Mouse (Mus musculus) retina, postnatal 7 days (tissue): ENCODE data around the gene Ptk6.

Experiments
- DNase-seq: peaks from one replicate; pipeline ENCODE4 v3.0.0-alpha.2; 2012; ENCODE audit warnings: low read depth, low spot score

Gene Ptk6

DNA sequence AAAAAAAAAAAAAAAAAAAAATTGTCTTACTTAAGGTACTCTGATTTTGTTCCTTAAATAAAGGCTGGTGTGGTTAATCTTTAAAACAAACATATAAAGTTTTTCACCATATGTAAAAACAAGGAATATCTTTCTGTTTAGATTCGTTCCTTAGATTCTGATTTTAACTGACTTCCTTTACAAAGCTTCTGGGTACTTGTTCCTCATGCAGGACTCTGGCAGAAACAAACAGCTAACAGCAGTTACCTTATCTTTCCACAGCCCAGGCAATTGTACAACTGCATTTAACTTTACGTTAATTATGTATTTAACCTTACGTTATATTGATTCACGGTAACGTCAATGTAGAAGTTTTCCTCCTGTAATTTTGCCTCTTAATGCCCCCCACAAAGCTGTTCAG lies 36.1 kb downstream of the Ptk6 start:
- no peak for DNase-seq

DNA sequence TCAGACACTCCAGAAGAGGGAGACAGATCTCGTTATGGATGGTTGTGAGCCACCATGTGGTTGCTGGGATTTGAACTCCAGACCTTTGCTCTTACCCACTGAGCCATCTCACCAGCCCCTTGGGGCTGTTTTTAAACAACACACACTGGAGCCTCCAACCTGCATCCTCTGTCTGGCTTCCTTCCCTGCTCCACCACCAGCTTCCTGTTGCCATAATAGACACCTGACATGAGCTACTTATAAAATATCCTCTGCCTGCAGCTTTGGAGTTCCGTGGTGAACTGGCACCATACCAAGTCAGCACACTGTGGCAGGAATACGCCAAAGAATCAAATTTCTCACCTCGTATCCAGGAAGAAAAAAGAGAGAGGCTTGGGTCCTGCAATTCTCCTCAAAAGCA lies 41.8 kb downstream of the Ptk6 start:
- no peak for DNase-seq

DNA sequence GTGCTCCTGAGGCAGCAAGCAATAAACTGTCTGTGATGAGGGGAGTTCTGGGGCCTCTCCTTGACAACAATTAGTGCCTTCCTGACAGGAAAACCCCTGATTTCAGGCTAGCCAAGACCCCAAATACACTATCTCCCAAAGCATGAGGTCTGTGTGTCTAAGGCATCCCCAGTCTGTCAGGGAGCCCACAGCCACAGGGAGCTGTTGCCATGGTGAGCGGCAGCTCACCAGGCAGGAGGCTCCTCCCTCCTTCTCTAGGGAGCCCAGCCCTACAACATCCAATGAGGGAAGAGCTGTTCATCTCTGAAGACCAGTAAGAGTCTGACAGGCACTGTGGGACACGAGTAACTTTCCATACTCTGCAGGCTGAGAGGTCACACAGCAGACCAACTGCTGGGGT lies 42.8 kb downstream of the Ptk6 start:
- no peak for DNase-seq

DNA sequence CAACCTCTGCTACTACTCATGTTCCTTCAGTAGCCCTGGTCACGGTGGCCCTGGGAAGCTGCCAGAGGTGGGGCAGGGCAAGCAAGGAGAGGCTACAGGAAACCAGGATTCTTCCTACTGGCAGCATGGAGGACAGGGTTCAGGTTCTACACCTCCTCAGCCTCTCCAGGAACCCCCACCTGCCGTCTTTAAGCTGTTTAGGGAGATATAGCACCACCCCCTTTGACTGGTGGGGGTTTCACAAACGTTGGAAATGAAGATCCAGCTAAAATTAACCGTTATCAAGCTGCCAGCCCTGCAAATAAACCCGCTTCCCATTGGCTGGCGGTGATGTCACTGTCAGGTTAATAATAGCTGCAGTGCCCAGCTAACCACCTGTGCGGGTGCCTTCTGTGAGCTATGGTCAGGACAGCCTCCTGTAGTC lies 43.5 kb downstream of the Ptk6 start:
- no peak for DNase-seq

DNA sequence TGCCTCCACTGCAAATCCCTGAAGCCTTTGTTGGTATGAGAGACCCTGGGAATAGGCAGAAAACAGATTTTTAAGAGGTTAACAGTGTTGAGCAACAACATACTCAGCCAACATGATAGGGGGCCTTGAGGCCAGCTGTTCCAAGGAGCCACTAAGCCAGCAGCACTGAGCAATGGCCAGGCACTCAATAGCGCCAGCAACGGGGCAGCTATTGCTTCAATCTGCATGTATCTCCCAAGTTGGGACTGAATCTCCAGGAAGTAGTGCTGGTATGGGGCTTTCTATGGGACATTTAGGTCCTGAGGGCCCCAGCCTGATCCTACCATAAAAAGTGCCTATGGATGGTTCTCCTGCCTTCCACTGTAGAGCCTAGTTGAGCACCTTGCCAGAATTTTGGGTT lies 44.1 kb downstream of the Ptk6 start:
- no peak for DNase-seq

DNA sequence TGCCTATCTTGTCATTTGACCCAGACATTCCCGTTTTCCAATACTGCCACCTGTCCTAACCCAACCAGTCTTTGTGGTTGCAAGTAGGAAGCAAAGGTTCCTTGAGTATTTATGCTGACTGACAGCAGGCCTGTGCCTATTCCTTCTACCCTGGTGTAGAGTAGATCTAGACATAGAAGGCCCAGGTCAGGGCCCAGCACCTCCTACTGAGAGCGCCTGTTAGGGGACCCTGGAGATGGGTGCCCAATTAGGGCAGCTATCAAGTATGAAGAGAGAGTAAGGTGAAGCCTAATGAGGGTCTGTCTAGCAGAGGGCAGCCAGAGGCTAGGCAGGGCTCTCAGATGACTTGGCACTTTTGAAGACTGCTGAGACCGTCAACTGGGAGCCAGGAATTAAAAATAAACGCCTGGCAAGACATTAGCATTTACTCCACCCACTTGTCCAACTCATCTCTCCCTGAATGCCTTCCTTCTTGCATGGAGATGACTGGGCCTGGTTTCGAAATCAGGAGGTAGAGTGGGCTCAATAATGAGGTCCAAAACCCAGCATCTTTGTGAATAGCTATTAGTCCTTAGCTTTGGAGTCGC lies 44.8 kb downstream of the Ptk6 start:
- no peak for DNase-seq

DNA sequence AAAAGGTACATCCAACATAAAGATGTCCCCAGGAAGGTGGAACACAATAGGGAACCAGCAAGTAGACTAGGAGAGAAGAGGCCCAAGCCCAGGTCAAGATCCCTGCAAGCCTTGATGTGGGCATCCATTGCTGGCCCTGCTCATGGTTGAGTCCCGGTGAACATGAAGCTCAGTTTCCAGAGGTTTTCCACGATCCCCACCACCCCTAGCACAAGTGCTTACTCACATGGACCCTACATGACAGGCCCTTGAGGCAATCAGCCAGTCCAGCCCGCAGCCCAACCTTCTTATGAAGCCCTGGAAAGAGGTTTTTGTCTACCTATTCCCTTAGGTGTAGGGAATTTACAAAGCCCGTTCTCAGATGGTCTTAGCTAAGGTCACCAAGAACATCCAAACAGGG lies 45.4 kb downstream of the Ptk6 start:
- no peak for DNase-seq

DNA sequence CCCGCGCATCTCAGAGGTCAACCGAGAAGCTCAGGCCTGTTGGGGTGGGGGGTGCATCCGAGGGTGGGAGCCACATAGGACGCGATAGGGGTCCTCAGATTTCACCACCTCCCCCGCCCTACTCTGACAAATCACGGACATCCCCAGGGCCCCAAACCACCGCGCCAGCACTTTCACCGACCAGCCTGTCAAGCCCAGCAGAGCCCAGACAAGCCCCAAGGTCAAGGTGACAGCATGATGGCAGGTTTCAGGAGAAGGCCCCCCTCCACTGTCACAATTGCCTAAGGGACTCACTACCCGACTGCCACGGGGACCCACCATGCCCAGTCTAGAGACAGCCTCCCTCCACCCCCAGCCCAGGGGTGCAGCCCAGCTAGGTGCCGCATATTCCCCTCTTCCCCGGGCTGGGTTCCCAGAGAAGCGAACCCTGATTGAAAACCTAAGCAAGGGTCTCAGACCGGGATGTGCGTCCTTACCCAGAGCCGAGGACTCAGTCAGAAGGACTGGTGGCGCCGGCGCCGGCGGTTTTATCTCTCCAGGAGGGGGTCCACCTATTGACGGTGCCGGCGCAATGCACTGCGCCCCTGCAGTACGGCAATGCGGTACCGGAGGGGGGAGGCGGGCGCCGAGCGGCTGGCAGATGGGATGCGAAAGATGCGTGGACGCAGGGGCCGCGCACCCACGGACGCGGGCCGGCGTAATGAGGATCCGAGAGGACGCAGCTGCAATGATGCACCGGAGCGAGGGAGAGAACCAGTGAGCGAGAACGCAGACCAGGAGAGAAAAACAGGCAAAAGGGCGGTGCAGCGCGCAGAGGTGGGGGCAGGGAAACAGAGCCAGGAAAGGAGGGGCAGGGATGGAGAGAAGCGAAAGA lies 46.1 kb downstream of the Ptk6 start, which contains the start of gene Eef1a2:
Gene Eef1a2 (minus strand): TSS at position 767 of the 874 bp plus-strand sequence.
- DNase-seq: no peak

DNA sequence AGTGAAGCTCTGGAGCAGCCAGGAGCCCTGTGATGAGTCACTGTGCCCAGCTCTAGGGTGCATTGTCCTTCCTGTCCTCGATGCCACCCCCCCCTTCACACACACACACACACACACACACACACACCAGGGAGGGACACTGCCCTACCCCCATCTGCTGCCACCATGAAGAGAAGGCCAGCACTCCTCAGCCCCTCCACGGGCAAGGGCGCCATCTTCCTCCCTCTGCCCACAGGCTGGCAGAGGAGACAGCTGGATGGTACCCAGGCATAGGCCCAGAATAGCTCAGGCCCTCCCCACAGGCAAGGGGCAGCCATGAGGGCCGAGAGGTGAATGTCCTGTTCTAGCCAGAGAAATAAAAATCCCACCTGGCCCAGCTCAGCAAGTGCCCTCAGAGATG lies 46.8 kb downstream of the Ptk6 start:
- no peak for DNase-seq

DNA sequence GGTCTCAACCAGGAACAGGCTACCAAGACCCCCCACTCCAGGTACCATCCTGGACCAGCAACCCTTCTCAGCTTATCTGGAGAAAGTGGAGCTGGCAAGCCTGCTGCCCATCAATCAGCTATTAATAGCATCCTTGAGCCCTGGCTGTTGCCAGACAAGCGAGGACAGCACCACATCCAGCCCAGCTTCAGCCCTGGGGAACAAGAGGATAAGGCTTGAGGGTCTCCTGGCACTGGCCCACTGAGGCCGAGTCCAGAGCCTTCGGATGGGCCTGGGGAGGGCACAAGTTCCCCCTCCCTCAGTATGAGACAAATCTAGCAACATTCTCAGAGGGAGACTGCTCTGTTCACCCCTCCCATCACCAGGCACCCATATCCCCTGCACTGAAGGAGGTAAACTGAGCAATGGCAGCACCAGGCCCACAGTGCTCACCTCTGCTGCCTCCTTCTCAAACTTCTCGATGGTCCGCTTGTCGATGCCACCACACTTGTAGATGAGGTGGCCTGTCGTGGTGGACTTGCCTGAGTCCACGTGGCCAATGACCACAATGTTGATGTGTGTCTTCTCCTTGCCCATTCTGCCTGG lies 47.7 kb downstream of the Ptk6 start:
- DNase-seq: no peak

DNA sequence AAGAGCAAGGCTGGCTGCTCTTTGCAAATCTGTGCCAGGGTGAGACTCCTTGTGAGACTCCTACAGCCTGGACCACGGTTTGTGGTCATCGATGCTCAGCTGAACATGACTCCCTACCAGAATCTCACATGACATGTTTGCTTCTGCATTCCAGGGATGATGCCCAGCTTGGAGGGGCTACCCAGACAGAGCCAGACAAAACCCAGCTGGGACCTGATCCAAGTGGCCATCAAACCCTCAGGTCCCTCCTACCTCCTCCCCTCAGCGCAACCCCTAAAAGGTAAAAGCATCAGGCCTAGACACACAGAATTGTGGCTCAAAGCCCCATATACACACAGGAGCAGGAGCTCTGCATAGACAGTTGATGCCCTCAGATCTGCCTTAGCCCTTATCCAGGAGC lies 48.2 kb downstream of the Ptk6 start:
- no peak for DNase-seq

DNA sequence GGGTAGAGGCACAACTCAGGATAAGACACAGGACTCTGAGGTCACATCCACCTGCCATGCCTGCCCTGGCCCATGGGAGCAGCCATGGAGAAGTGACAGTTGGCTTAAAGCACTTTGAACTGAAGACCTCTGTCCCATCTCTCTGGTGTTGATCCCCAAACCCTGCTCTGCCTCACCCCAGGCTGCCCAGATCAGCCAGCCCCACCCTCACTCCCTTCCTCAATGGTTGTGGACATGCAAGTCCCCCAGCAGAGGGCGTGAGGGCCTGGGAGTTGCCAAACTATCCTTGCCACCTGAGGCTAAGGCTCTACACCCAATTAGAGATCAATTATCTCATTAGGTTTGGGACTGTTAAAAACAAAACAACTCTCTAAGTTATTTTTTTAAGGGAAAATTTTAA lies 48.8 kb downstream of the Ptk6 start:
- DNase-seq: no peak

DNA sequence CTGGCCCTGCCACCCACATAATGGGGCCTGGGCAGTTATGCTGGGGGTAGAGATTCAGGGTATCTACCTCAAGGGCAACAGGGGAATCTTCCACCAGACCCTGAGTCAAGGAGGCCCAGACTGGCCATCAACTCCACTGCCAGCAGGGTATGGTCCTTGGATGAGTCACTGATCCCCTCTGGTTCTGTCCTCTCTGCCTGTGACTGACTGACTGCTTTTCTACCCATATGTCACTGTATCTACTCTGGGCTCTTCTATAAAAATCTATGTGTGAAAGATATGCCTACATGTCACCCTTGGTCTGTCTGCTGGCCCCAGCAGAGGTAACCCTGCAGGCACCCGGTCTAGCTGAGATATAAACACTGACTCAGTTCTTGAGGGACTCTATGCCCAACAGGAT lies 49.5 kb downstream of the Ptk6 start:
- DNase-seq: no peak

DNA sequence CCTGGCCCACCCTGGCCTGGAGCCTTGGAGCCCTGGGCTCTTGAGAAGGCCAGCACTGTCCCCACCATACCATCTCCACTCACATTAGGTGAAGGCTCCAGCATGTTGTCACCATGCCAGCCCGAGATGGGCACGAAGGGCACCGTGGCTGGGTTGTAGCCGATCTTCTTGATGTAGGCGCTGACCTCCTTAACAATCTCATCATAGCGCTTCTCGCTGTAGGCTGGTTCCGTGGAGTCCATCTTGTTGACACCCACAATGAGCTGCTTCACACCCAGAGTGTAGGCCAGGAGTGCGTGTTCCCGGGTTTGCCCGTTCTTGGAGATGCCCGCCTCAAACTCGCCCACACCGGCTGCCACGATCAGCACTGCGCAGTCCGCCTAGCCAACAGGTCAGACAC lies 49.9 kb downstream of the Ptk6 start:
- no peak for DNase-seq

DNA sequence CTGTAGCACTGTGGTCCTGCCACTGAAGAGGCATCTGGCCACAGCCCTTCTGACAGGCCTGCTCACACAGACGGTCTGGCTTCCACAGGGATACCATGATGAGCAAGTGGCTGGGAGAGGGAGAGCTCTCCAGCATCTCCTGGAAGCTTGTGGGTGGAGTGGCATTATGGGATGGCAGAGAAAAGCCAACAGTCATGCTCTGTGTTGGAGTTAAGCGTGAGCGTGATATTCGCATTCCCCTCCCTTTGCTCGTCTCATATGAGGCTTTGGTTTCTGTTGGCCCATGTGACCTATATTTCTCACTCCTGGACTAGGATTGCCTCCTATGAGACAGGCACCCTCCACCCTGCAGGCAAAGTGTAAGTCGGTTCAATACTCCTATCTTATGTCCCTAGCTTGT lies 52.3 kb downstream of the Ptk6 start:
- DNase-seq: no peak

DNA sequence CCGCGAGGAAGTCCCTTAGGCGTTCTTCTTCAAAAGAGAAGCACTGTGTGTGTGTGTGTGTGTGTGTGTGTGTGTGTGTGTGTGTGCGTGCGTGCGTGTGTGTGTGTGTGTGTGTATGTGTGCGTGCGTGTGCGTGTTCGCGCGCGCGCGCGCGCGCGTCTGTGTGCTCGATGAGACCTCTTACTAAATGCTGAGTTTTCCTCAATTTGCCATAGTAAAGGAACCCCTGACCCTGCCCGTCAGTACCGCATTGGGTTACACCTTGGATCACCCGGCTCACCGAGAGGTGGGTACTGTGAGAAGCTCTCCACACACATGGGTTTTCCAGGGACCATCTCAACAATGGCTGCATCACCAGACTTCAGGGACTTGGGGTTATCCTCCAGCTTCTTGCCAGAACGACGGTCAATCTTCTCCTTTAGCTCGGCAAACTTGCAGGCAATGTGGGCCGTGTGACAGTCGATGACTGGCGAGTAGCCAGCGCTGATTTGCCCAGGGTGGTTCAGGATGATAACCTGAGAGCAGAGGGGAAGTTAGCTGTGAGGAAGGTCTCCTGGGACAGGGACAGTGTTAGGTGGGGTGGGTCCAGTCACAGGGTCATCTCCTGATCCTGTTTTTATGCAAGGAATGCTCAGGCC lies 54.2 kb downstream of the Ptk6 start:
- DNase-seq: no peak

DNA sequence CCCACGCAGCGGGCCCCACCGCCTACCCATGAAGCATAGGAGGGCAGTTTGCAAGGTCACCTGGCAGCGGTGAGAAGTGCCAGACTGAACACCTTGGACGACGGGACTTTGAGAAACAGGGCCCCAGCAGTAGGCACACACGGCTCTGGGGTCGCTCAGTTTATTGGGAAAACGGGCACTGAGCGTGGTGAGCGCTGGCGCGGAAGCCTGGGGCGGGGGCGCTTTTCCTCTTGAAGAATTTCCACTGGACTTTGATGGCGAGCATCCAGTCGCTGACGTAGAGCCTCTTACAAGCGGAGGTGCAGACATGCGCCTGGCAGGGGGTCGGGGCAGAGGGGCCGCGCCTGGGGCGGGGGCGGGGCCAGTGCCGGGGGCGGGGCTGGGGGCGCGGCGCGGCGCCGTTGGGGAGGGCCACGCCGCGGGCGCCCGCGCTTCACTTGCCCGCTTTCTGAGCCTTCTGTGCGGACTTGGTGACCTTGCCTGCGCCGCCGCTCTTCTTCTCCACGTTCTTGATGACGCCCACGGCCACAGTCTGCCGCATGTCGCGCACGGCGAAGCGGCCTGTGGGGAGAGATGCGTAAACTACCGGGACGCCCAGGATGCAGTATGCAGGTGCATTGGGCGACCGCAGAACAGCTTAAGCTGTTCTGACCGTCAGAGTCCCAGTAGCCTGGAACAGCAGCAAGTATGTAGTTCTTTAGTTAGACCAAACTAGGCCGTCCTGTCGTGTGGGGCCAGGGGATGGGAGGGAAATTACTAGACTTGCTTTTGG lies 54.9 kb downstream of the Ptk6 start:
- no peak for DNase-seq

DNA sequence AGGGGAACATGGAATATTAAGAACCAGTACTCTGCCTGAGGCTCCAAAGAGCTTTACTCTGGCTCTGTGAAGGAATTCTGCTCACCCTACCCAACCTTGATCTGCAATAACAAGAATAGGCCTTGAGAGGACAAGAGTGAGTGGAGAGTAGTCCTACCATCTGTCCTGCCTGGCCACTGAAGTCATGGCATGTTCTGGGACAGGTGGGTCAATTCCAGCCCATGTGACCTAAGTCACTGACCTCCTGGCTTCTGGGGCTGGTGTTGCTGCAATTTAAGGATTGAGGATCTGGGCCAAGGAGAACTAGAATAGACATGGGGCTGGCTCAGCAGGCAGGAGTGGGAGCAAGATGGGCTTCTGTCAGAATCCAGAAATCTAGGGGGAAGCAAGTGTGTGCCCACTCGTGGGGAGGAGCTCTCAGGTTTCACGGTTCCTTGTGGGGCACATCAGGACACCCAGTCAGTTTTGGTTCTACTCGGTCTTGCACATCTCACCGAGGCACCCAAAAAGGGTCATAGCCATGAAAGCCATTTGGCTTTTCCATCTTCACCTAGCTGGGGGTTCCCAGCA lies 55.5 kb downstream of the Ptk6 start:
- DNase-seq: no peak

DNA sequence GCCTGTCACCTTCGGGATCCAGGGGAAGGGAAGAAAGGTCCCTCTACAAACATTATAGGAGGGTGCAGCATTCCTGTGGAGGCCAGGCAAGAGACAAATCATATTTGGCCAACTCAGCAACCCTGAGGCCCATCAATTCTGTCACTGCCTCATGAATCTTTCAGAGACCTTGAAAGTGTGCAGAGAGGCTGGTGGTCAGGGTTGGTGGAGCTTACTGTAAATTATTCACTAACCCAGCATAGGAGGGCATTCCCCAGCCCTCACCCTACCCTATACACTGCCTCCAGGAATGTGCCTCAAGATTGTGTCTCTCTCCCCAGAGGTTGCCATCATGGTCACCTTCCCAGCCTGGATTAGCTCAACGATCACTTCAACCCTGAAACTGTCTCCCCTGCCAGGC lies 57.9 kb downstream of the Ptk6 start:
- no peak for DNase-seq
